Mouse (Mus musculus) CD4-positive helper T cell, adult 2 months (primary cell): ENCODE measurements around the gene 2810021J22Rik.
"Not testable (repeated sequence)": the region's sequence is repeated elsewhere in the genome, so short reads cannot be mapped to it uniquely, and the experiment has no call there.

Experiments
- DNase-seq: peaks from one replicate; pipeline ENCODE4 v3.0.0-alpha.2; 2012; ENCODE audit warnings: low read depth, missing footprints, low spot score

The 2810021J22Rik gene

DNA sequence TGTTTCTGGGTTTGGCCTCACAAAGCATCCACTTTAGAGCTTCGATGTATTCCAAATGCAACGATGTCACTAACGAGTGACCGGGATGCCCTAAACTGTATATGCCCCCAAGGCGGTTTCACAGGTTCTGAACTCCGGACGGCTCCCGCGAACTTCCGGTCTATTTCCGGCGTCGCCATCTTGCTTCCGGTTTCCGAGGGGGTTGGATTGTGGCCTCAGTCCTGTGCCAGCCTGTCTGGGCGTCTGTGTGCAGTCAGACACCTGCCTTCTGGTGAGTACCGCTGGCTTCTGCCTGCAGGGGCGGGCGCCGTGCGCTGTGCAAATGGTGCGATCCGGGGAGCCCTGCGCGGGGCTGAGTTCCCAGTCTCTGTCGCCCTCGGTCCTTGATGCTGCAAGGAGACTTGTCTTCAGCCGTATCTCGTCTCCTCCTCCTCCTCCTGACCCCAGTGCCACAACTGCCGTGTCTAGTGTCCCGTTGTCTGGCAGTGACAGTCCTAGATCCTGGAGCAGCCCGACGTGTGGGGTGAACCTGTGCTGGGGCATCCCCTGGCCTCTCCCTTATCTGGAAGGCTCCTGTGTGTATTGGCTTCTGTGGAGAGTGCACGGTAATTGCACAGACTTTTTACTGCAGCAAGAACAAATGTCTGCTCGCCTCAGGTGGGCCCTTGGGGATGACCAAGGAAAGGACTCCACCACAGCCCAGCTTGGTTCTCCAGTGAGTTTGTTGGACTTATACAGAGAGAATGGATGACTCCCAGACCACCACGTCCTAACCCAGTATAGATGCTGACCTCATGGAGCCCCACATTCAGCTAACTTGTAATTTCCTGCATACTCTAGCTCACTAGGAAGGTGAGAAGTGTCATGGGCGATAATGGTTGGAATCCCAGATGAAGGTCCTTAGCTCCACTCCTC lies at the start of gene 2810021J22Rik:
2810021J22Rik (plus strand) TSS at position 178 of the 915 bp plus-strand sequence.
- DNase-seq, result peak; percentile 88

GRCm38 (mm10) chr11:58828937-58829336 lies 38.1 kb upstream of the 2810021J22Rik start, which contains the start of gene Olfr312:
Gene Olfr312 (plus strand): TSS chr11:58829237.
- not testable (repeated sequence) for DNase-seq

GRCm38 (mm10) chr11:58829764-58830163 lies 37.3 kb upstream of the 2810021J22Rik start:
- DNase-seq, result peak; percentile 8

- DNase-seq, result peak; percentile 27
Observed at GRCm38 (mm10) chr11:58832541-58832940, 34.5 kb upstream of the 2810021J22Rik start.

DNA sequence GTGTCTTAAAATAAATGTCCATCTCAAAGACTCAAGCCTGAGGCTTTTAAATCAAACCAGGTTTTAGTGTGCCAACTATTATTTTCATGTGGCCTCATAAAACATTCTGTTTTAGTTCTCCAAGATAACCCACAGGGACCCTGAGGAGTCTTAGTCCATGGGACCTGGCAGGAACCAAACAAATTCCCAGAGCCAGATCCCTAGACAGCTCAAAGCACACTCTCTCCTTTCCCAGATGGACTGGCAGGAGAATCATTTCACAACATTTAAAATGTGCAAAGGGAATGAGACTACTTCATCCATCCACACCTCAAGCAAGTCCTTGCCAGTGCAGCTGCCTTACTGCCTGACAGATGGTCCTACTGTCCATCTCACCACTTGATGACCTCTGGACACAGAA lies 28.1 kb upstream of the 2810021J22Rik start, which contains the start of gene Olfr311:
Olfr311 (plus strand) TSS at position 301 of the 400 bp plus-strand sequence.
- not testable (repeated sequence) for DNase-seq

- DNase-seq, result peak; percentile 97
Observed at GRCm38 (mm10) chr11:58846919-58847461, 20.0 kb upstream of the 2810021J22Rik start, which contains the start of gene Gm12258. Gene Gm12258 (plus strand): TSS chr11:58847158.

GRCm38 (mm10) chr11:58847636-58848035 lies 19.4 kb upstream of the 2810021J22Rik start:
- DNase-seq, result no peak

DNA sequence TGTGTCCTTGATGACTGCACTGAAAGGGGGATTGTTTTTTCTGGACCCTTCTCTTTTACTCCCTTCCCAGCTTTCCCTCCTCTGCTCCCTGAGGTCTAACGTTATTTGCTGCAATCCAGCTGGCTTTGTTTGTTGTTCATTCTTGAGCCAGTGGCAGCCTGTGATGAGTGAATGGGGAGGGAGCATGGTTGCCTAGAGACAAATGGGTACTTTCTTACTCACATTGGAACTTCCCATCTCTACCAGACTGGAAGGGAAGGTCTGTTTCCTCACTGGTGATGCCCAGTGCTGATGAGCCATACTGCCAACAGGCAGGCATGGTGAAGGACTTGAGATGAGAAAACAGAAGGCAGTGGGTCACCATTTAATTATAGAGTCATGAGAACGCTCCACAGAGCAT lies 17.3 kb upstream of the 2810021J22Rik start:
- DNase-seq, result no peak

DNA sequence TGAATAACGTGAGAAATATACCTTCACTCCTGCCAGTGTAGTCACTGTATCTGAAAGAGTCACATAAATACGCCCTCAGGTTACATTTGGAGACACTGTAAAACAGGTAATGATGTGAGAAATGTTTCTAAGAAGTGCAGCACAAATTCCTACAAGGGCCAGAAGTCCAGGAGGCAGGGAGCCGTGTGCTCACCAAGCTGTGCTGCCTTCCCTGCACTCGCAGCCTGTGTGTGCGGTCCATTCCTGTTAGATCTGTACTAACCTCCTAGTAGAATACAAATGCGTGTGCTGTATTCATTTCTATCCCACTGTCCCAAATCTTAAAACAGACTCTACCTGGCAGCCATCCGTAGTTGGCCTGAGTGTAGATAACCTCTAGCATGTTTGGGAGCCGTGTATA lies 6.3 kb upstream of the 2810021J22Rik start:
- no peak for DNase-seq

DNA sequence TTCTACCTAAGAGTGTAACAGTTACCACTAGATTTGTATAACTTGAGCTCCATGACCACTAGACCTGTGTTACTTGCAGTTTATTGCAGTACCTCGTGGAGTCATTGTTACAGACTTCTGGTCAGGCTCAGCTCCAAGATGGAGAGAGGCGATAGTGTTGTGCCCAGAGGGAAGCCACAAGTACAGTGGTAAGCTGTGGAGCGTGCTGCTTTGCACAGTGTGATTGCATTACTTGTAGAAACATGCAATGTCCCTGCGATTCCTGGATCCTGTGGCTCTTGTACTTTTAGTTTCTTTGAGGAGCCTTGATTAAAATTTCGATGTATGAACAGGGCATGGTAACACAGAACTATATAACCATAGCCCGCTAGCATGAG lies 926 bp downstream of the 2810021J22Rik start:
- DNase-seq, result no peak

DNA sequence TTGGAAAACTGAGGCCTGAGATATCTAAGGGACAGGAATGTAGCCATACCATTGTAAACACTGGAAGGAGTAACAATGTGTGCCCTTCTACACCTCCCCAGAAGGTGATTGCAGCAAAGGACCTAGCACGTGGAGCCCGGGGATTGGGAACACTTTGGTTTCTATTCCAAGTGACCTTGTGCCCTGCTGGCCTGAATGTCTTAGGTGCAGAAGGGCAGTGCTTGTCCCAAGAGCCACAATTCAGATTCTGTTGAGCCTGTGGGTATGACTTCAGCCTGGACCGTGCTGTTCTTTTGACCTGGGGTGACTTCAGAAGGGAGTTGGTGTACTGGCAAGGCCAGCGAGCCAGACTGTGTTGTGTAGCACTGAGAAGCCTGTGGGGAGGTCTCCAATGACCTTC lies 3.9 kb downstream of the 2810021J22Rik start:
- DNase-seq, result no peak

DNA sequence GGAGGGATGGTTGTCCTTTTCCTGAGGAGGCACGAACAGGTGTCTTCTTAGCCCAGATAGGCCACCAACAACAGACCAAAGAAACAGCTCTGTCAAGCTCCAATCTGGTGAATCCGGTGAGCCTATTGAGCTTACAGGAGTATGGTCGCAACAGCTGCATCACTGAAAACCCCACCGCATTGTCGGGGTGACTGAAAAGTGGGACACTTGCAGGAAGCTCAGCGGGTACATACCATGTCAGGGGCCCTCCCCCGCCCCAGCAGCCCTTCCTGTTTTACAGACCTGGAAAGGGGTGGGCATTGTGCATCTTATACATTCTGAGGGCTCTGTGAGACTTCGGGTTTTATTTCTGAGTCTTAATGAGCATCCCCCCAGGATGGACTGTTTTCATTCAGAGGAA lies 16.7 kb downstream of the 2810021J22Rik start:
- no peak for DNase-seq

DNA sequence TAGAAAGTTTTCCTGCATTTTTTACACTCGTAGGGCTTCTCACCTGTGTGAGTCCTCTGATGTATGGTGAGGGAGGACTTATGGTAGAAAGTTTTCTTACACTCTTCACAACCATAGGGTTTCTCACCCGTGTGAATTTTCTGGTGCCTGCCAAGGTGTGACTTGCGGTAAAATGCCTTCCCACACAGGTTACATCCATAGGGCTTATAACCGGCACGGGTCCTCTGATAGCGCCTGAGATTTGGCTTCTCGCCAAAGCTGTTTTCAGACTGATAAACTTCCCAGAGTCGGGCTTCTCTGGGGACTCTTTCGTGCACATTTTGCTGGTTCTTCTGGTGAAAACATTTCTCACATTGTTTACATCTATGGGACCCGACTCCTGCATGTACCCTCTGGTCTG lies 23.5 kb downstream of the 2810021J22Rik start:
- no peak for DNase-seq

- no peak for DNase-seq
Observed at GRCm38 (mm10) chr11:58894456-58894855, 27.4 kb downstream of the 2810021J22Rik start.

GRCm38 (mm10) chr11:58897485-58897884 lies 30.5 kb downstream of the 2810021J22Rik start:
- no peak for DNase-seq

DNA sequence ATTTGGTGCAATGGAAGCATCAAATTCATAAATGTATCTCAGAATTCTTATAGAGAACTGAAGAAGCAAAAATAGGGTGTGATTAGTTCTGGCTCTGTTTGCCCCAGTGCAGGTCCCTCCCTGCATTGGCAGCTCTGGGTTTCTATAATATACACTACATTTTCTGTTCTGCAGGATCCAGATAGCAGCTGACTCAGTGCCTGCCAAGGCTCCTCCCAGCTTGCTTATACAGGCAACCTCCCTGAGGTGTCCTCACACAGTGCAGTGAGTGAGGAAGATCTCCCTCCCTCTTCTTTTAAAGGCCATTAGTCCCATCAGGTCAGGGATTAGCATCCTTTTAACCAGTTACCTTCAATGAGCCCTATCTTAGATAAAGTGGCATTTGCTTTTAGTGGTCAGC lies 34.1 kb downstream of the 2810021J22Rik start:
- DNase-seq, result no peak

- peak; percentile 93 for DNase-seq
Observed at GRCm38 (mm10) chr11:58903511-58904409, 36.7 kb downstream of the 2810021J22Rik start, which contains the start of gene Zfp39. Gene Zfp39 (minus strand): TSS chr11:58904225.

DNA sequence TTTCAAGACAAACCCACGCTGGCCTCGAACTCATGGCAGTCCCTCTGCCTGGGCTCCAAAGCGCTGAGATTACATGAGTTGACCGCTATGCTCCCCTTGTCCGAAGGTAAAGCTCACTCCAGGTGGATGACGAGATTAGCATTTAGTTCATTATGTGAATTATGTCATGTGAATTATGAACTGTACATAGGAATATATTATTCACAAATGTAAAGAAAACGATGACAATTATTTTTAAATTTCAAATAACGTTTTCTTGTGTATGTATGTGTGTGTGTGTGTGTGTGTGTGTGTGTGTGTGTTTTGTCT lies 37.3 kb downstream of the 2810021J22Rik start:
- no peak for DNase-seq

DNA sequence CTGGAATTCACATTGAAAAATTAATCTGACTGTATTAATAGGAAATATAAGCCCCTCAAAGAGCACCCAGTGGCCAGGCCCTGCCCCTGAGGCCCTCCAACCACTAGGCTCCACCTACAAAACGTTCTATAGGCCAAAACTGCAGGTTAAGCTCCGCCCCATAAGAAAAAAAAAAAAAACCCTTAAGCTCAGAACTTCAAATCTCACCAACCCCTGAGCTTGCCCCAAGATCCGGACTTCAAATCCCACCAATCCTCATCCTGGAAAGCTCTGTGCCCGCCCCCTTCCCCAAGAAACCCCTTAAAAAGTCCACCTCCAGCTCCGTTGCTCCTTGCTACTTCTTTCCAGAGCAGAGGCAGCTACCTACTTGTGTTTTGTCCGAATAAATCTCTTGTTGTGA lies 37.8 kb downstream of the 2810021J22Rik start:
- peak; percentile 61 for DNase-seq

DNA sequence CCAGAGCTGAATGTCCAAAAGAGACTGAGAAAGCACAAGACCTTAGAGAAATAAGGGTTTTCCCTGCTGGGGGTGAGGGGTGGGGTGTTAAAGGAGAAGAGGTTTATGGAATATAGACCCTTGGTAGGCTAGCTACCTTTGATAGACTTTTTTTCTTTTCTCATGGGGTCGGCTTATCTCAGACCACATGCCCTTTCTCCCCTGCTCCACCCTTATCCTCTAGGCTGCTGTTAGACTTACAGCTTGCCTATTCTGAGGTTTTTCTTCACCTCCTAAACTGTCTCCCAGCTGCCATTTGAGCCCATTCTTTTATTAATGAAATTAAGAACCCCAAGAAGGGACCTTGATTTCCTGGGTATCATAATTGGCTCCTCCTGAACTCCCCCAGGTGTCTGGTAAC lies 46.8 kb downstream of the 2810021J22Rik start:
- DNase-seq, result no peak

GRCm38 (mm10) chr11:58914461-58915028 lies 47.5 kb downstream of the 2810021J22Rik start:
- peak; percentile 60 for DNase-seq
